Mouse (Mus musculus) brain, embryonic 14.5 days (tissue): ENCODE data around the gene Aldh18a1. TPM values are rescaled to one million over a fixed set of nuclear protein-coding genes. Genes with fewer than 3 reads are reported as not detected.
A peak's percentile ranks its signal among the peaks of the same experiment; 100 is the strongest.
"Not testable (repeated sequence)": the region's sequence is repeated elsewhere in the genome, so short reads cannot be mapped to it uniquely, and the experiment has no call there.

Source experiments
- DNase-seq: peaks from one replicate; pipeline ENCODE4 v3.0.0-alpha.2; 2011; ENCODE audit warnings: low read depth
- CTCF ChIP-seq: fragments of 200-500 bp; IDR thresholded peaks from 2 replicates; pipeline ENCODE4 v1.5.1; 2012; ENCODE audit warnings: inconsistent platforms, mild to moderate bottlenecking, moderate library complexity, borderline replicate concordance; ENCODE audit not compliant: insufficient read depth, insufficient read length; ENCODE audit errors: extremely low read depth
- POLR2A ChIP-seq: fragments of 200-500 bp; IDR thresholded peaks from 2 replicates; pipeline ENCODE4 v1.6.1; 2012; ENCODE audit warnings: mild to moderate bottlenecking, inconsistent platforms, borderline replicate concordance; ENCODE audit not compliant: poor library complexity, insufficient read depth, insufficient read length, severe bottlenecking; ENCODE audit errors: extremely low read depth
- polyA plus RNA-seq: library from polyadenylated mRNA; depleted of rRNA; stranded (reverse); fragments of >200 nt; gene quantifications from 2 replicates; pipeline ENCODE4 v1.2.3, GENCODE M21; 2012

Aldh18a1 gene
- polyA plus RNA-seq, 1 experiment, result 88.2 TPM

GRCm38 (mm10) chr19:40581662-40582061 is 6.6 kb downstream of the Aldh18a1 start:
- TF ChIP-seq CTCF (no peak), POLR2A (no peak)
- DNase-seq, result no peak

GRCm38 (mm10) chr19:40580902-40581301 is 7.4 kb downstream of the Aldh18a1 start:
- TF ChIP-seq POLR2A, result no peak
- no peak for TF ChIP-seq CTCF
- no peak for DNase-seq

GRCm38 (mm10) chr19:40575438-40575837 is 12.8 kb downstream of the Aldh18a1 start:
- TF ChIP-seq CTCF, result no peak
- TF ChIP-seq POLR2A, result no peak
- peak; percentile 9 for DNase-seq

- DNase-seq, result no peak
- TF ChIP-seq POLR2A (no peak), CTCF (no peak)
These were observed 17.5 kb downstream of the Aldh18a1 start for GRCm38 (mm10) chr19:40570726-40571125.

GRCm38 (mm10) chr19:40567616-40568015 is 20.6 kb downstream of the Aldh18a1 start:
- peak; percentile 44 for DNase-seq
- TF ChIP-seq CTCF, result no peak

- DNase-seq, result peak; percentile 26
- TF ChIP-seq POLR2A (no peak), CTCF (no peak)
These were observed 24.2 kb downstream of the Aldh18a1 start for GRCm38 (mm10) chr19:40563880-40564645.

GRCm38 (mm10) chr19:40561521-40561920 is 26.7 kb downstream of the Aldh18a1 start:
- not testable (repeated sequence) for DNase-seq

- DNase-seq, result no peak
- TF ChIP-seq CTCF (no peak), POLR2A (no peak)
These were observed 32.2 kb downstream of the Aldh18a1 start for GRCm38 (mm10) chr19:40556029-40556428.

- DNase-seq, result no peak
- no peak for TF ChIP-seq CTCF
These were observed 33.1 kb downstream of the Aldh18a1 start for GRCm38 (mm10) chr19:40555136-40555535.

GRCm38 (mm10) chr19:40554343-40554742 is 33.9 kb downstream of the Aldh18a1 start:
- TF ChIP-seq POLR2A (no peak), CTCF (no peak)
- DNase-seq, result no peak

- no peak for DNase-seq
- TF ChIP-seq POLR2A, result no peak
- no peak for TF ChIP-seq CTCF
These were observed 34.4 kb downstream of the Aldh18a1 start for GRCm38 (mm10) chr19:40553849-40554248.

- no peak for TF ChIP-seq CTCF
- TF ChIP-seq POLR2A, result no peak
- no peak for DNase-seq
These were observed 35.1 kb downstream of the Aldh18a1 start for GRCm38 (mm10) chr19:40553014-40553789.
